Mouse (Mus musculus) ES-E14 (cell line): ENCODE measurements around the gene Gm17662. TPM values are rescaled to one million over a fixed set of nuclear protein-coding genes. Genes with fewer than 3 reads are reported as not detected.

ENCODE experiments used
- DNase-seq: peaks from one replicate; pipeline ENCODE4 v3.0.0-alpha.2; 2013; ENCODE audit warnings: low read depth, low spot score
- H3K27ac ChIP-seq: 2 replicates; pipeline ENCODE4 v1.5.1; 2012; ENCODE audit warnings: low read depth, mild to moderate bottlenecking, low read length, moderate library complexity, mixed read lengths; ENCODE audit not compliant: poor library complexity, insufficient read depth, severe bottlenecking
- H3K36me3 ChIP-seq: 2 replicates; pipeline ENCODE4 v1.6.1; 2012; ENCODE audit warnings: mild to moderate bottlenecking, low read length, moderate library complexity, mixed read lengths; ENCODE audit not compliant: control insufficient read depth, poor library complexity, insufficient read depth, severe bottlenecking
- H3K4me1 ChIP-seq, 2 experiments: fragments of 150-350 bp in 1 of 2; sonication (generic) in 1 of 2; 2 replicates each; pipeline ENCODE4 v1.6.1; 2012; ENCODE audit warnings: low read length in 2 of 2, mild to moderate bottlenecking in 1 of 2, mixed read lengths in 1 of 2; ENCODE audit not compliant: control insufficient read depth in 2 of 2, insufficient read depth in 2 of 2, poor library complexity in 1 of 2
- H3K4me3 ChIP-seq, 2 experiments: fragments of 150-350 bp in 1 of 2; sonication (generic) in 1 of 2; 2 replicates each; pipeline ENCODE4 v1.5.1; 2012; ENCODE audit warnings: low read length in 2 of 2, low read depth in 1 of 2, mild to moderate bottlenecking in 1 of 2, mixed read lengths in 1 of 2; ENCODE audit not compliant: insufficient read depth in 1 of 2, poor library complexity in 1 of 2, severe bottlenecking in 1 of 2
- H3K9ac ChIP-seq: 2 replicates; pipeline ENCODE4 v1.6.1; 2012; ENCODE audit warnings: low read depth, mild to moderate bottlenecking, low read length, mixed read lengths; ENCODE audit not compliant: poor library complexity, insufficient read depth, severe bottlenecking
- H3K9me3 ChIP-seq: fragments of 150-350 bp; sonication (generic); 2 replicates; pipeline ENCODE4 v1.6.1; 2012; ENCODE audit warnings: low read depth, mild to moderate bottlenecking, low read length; ENCODE audit not compliant: control insufficient read depth, insufficient read depth
- CHD2 ChIP-seq: IDR thresholded peaks from 2 replicates; pipeline ENCODE4 v1.6.1; 2014; ENCODE audit warnings: mild to moderate bottlenecking, low read depth, low read length, inconsistent platforms
- HCFC1 ChIP-seq: IDR thresholded peaks from 2 replicates; pipeline ENCODE4 v1.6.1; 2012; ENCODE audit warnings: low read length, inconsistent platforms, borderline replicate concordance; ENCODE audit not compliant: insufficient read depth
- MAFK ChIP-seq: IDR thresholded peaks from 2 replicates; pipeline ENCODE4 v1.6.1; 2014; ENCODE audit warnings: mild to moderate bottlenecking, low read depth, low read length, inconsistent platforms; ENCODE audit not compliant: insufficient read depth
- ZC3H11A ChIP-seq: IDR thresholded peaks from 2 replicates; pipeline ENCODE4 v1.6.1; 2012; ENCODE audit warnings: low read depth, mild to moderate bottlenecking, inconsistent platforms, low read length, borderline replicate concordance
- ZNF384 ChIP-seq: IDR thresholded peaks from 2 replicates; pipeline ENCODE4 v1.6.1; 2012; ENCODE audit warnings: low read depth, low read length, inconsistent platforms
- in situ Hi-C, 2 experiments: fragments of 600-800 bp; cut with MboI; formaldehyde crosslinking; loops; one replicate each; pipeline ENCODE4 v1.15.1; 2025; ENCODE audit warnings: low sequenced_read_pairs in 2 of 2, inconsistent platforms in 1 of 2; ENCODE audit not compliant: unreplicated experiment in 2 of 2
- total RNA-seq: library from RNA; depleted of rRNA; stranded (reverse); fragments of 300-350 nt; gene quantifications from 2 replicates; pipeline ENCODE4 v1.2.3, GENCODE M21; 2012; rRNA removed

Gm17662 gene
- total RNA-seq = not detected in 2 replicates

DNA sequence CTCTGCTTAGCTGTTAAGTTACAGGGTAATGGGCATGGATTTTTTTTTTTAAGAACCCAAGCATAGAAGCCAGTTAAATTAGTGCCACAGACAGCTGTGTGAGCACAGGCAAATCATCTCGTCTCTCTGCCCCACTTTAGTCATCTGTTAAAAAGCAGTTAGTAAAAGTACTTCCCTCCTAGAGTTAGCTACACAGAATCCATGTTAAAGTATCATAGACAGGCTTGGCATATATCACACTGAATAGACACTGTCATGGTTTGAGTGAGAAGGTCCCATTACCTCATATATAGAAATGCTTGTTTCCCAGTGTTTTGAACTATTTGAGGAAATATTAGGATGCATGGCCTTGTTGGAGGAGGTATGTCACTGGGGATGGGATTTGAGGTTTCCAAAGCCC is at the start of gene Gm17662:
Gm17662 (plus strand) TSS at position 301 of the 400 bp plus-strand sequence.
- no peak for DNase-seq

DNA sequence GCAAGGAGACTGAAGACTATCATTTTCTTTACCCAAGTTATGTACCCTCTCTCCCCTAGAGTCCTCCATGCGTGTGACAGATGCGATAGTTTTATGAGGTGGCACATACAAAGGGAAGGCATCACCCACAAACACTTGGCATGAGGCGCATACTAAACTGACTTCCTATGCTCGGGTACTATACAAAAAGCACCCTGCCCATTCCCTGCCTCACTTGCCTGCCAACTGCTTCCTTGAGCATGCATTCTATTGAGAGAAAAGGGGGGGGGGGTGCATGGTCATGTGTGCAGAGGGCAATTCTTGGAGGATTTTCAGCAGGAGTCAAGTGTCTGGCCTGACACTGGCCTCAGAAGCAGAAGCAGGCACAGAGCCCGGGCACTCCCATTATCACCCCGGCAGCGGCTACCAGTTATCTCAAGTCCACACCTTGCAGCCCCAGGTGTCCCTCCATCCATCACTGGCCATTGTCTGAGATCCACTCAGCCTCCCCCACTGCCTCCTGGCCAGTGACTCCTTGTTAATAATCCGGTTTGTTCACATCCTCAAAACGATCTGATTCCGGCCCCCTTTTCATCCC is 46.3 kb upstream of the Gm17662 start:
- no peak for DNase-seq
- in situ Hi-C loops = no loop called here
- no peak for TF ChIP-seq HCFC1
- no peak for TF ChIP-seq CHD2
- no peak for TF ChIP-seq ZNF384
- no peak for TF ChIP-seq MAFK
- TF ChIP-seq ZC3H11A = no peak

More for the DNA sequence above, at the start of gene Gm17662:
- TF ChIP-seq HCFC1 (no peak), ZNF384 (no peak), CHD2 (no peak), MAFK (no peak), ZC3H11A (no peak)
- in situ Hi-C loops = no loop called here
- H3K9ac ChIP-seq = no peak within 1 kb of the TSS
- H3K9me3 ChIP-seq = no peaks in the 10 kb centered on the region
- no peak within 1 kb of the TSS for H3K27ac ChIP-seq
- no peaks in the 10 kb centered on the region for H3K4me1 ChIP-seq
- H3K4me3 ChIP-seq = no peak within 1 kb of the TSS
- no peaks in the 10 kb centered on the region for H3K36me3 ChIP-seq

DNA sequence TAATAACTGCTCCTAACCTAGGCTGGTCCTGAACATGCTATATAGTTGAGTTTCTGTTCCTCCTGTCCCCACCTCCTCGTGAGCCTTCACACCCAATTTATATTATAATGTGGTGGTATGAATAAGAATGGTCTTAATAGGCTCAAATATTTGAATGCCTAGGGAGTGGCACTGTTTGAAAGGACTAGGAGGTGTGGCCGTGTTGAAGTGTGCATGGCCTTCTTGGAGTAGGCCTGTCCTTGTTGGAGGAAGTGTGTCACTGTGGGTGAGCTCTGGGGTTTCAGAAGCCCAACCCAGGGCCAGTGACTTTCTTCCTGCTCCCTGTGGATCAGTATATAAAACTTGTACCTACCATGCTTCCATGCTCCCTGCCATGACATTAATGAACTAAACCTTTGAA is 43.5 kb upstream of the Gm17662 start:
- Histone ChIP-seq H3K9ac (no peak overlapping the region), H3K4me1 (peaks cover 2 to 13% of the 10 kb centered on the region in 2 experiments; a peak in 2 of 4 replicates), H3K9me3 (no peaks in the 10 kb centered on the region), H3K4me3 (no peak overlapping the region), H3K27ac (no peak overlapping the region), H3K36me3 (no peaks in the 10 kb centered on the region)
- in situ Hi-C loops = no loop called here
- TF ChIP-seq ZC3H11A (no peak), CHD2 (no peak), ZNF384 (no peak), MAFK (no peak), HCFC1 (no peak)
- DNase-seq = no peak

More for the DNA sequence above, 46.3 kb upstream of the Gm17662 start:
- H3K27ac ChIP-seq = no peak overlapping the region
- no peak overlapping the region for H3K4me3 ChIP-seq
- peaks cover 2 to 14% of the 10 kb centered on the region in 2 experiments; a peak in 2 of 4 replicates for H3K4me1 ChIP-seq
- no peak overlapping the region for H3K9ac ChIP-seq
- H3K36me3 ChIP-seq = no peaks in the 10 kb centered on the region
- H3K9me3 ChIP-seq = no peaks in the 10 kb centered on the region

DNA sequence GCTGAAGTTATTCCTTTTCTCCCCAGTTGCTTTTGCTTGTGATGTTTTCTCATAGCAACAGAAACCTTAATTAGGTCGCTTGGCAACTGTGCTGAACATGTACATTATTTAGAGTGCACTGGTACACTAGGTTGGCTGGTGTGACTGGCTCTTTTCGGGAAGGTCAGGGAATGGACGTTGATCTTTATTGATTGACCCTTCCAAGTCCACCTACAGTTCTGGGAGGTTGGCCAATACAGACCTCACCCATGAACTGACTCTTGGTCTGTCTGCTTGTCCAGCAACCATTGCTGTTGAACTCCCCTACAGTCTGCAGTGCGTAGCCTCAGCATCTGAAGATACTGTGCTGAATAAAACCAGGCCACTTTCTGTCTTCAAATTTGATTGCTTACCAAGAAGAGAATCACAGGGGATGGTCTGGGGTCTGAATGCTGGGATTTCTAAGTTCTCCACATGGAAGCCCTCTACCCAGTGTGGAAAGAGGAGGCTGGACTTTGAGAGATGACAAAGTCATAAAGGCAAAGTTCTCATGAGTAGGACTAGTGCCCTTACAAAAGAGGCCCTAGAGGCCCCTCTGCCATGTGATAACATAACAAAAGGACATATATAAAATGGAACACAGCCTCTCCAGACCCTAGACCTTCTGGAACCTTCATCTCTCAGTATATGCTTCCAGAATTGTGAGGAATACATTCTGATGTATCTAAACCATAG is 40.5 kb upstream of the Gm17662 start:
- H3K27ac ChIP-seq = no peak overlapping the region
- no peaks in the 10 kb centered on the region for H3K36me3 ChIP-seq
- no peak overlapping the region for H3K9ac ChIP-seq
- in situ Hi-C loops = no loop called here
- peaks cover under 1 to 13% of the 10 kb centered on the region in 2 experiments; a peak in 2 of 4 replicates for H3K4me1 ChIP-seq
- H3K9me3 ChIP-seq = no peaks in the 10 kb centered on the region
- no peak for DNase-seq
- no peak overlapping the region for H3K4me3 ChIP-seq
- TF ChIP-seq HCFC1 (no peak), ZNF384 (no peak), ZC3H11A (no peak), CHD2 (no peak), MAFK (no peak)
